Mouse (Mus musculus) mouse embryonic stem cell (cell line): Measurements from ENCODE around the gene Sprr2k.
"Not testable (repeated sequence)": the region's sequence is repeated elsewhere in the genome, so short reads cannot be mapped to it uniquely, and the experiment has no call there.

Experiments
- in situ Hi-C, 2 experiments: fragments of 300-500 bp; cut with MboI; formaldehyde crosslinking; loops; 1 replicate in 1 of 2; 3 replicates in 1 of 2; pipeline ENCODE4 v1.14.3; 2019 to 2020; ENCODE audit warnings: low sequenced_read_pairs in 2 of 2, low pct_unique_long_range_greater_than_20kb in 1 of 2, mixed read lengths in 1 of 2; ENCODE audit not compliant: unreplicated experiment in 1 of 2

Sprr2k gene

DNA sequence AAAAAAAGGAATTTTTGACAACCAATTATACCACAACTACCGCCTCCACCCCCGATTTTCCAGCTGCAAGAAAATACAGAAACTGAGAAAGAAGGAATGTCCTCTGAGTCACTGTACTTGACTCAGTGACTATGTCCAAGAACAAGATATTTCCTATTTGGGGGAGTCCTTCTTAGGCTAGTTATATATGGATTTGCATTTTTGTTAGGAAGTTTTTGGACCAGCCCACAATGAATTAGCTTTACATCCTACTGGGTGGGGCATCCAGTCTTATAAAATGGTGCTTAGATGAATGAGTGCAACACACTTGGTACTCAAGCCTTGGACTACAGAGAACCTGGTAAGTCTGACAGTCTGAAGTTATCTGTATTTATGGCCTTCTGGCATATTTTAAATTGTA lies at the start of gene Sprr2k:
Gene Sprr2k (plus strand): TSS at position 301 of the 400 bp plus-strand sequence.
- in situ Hi-C loops, result no loop called here

DNA sequence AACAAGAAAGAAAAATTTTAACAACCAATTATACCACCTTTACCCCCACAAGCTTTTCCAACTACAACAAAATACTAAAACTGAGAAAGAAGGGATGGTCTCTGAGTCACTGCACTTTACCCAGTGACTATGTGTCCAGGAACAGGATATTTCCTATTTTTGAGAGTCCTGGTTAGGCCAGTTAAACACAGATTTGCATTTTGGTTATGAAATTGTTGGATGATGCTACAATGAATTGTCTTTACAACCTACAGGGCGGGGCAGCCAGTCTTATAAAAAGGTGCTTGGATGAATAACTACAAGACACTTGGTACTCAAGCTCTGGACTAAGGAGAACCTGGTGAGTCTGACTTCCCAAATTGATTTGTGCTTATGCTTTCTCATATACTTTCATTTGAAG lies 47.0 kb upstream of the Sprr2k start, which contains the start of gene Sprr2h:
Gene Sprr2h (plus strand): TSS at position 301 of the 400 bp plus-strand sequence.
- in situ Hi-C loops, result no loop called here

- in situ Hi-C loops, result no loop called here
These were observed 38.1 kb upstream of the Sprr2k start for GRCm38 (mm10) chr3:92394301-92394700.

GRCm38 (mm10) chr3:92407691-92408090 lies 24.7 kb upstream of the Sprr2k start, which contains the start of gene Sprr2i:
Sprr2i (plus strand) TSS chr3:92407991.
- in situ Hi-C loops, result no loop called here

DNA sequence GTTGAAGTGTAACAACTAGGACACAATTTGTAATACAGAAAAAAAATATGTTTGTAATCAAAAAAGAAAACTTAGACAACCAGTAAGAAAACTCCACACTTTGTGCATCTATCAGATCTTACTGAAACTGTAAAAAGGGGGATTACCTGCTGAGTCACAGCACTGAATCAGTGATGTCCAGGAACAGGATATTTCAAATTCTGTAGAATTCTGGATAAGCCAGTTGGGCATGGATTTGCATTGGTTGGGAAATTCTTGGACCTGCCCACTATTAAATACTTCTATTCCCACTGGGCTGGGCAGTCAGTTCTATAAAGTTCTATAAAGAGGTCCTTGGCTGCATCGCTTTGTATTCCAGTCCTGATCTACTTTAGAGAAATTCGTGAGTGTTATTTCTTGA lies 14.6 kb upstream of the Sprr2k start, which contains the start of gene Sprr2j-ps:
Gene Sprr2j-ps (plus strand): TSS at position 301 of the 400 bp plus-strand sequence.
- in situ Hi-C loops, result no loop called here

DNA sequence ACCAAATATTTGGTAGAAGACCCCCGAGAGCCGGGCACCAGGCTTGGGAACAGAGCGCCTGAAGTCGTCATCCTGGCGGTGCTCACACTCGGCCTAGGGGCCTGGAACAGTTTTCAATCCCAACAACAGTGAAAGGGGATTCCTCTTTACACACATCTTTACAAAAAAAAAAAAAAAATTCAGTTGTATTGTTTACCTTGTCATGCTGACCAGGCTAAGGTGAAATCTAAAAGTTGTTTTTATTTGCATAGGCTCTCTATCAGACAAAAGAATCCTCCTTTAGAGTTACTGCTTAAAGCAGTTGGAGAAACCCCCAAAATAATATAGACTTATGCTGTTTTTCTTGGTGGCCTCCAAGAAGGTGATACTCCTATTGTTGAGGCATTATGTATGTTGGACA lies 3.1 kb upstream of the Sprr2k start, which contains the start of gene Gm9774:
Gene Gm9774 (minus strand): TSS at position 101 of the 400 bp plus-strand sequence.
- in situ Hi-C loops, result no loop called here

GRCm38 (mm10) chr3:92438689-92439088 lies 6.3 kb downstream of the Sprr2k start, which contains the start of gene Sprr1b:
Sprr1b (minus strand) TSS chr3:92438789.
- in situ Hi-C loops, result no loop called here

- in situ Hi-C loops, result no loop called here
These were observed 7.8 kb downstream of the Sprr2k start for GRCm38 (mm10) chr3:92440177-92440576.

GRCm38 (mm10) chr3:92455151-92455550 lies 22.8 kb downstream of the Sprr2k start:
- in situ Hi-C loops, result no loop called here

GRCm38 (mm10) chr3:92458620-92459019 lies 26.2 kb downstream of the Sprr2k start, which contains the start of gene Sprr3:
Sprr3 (minus strand) TSS chr3:92458720.
- in situ Hi-C loops, result no loop called here

GRCm38 (mm10) chr3:92466576-92466975 lies 34.2 kb downstream of the Sprr2k start:
- in situ Hi-C loops, result no loop called here

GRCm38 (mm10) chr3:92467424-92467823 lies 35.0 kb downstream of the Sprr2k start:
- in situ Hi-C loops, result no loop called here

- in situ Hi-C loops, result no loop called here
These were observed 37.7 kb downstream of the Sprr2k start for GRCm38 (mm10) chr3:92470111-92470510.

GRCm38 (mm10) chr3:92481249-92481648 lies 48.9 kb downstream of the Sprr2k start:
- in situ Hi-C loops, result not testable (repeated sequence)
